12 mouse cellular contexts compared by ENCODE assay signal in the genomic region with DNA sequence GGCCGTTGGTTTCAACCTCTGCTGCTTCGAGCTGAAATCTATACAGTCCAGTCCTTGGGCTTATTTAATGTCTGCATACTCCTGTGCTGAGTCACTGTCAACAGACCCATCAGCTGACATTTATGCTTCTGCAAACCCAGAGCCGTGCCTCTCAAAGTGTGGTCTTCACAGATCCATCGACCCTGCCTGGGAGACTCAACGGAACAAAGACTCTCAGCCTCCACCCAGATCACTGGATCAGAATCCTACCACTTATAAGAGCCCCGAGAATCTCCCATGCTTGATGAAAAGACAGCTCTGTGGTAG. TPM values are rescaled to one million over a fixed set of nuclear protein-coding genes. Genes with fewer than 3 reads are reported as not detected.
DNase-seq lines count a peak whose midpoint lies in the region; ATAC-seq and TF ChIP-seq lines count a peak whose summit lies in the region.
"Had no signal": no experiment of that assay in that cellular context is flagged by ENCODE, and none has a peak within 500 bp of the region (broad histone marks: within the 10 kb centered on the region; RNA-seq: fewer than 3 reads in every experiment).

No protein-coding gene starts in this region.

- H3K36me3 ChIP-seq in heart, embryonic 13.5 days = no peaks in the 10 kb centered on the region
- H3K36me3 ChIP-seq in liver, embryonic 13.5 days = no peaks in the 10 kb centered on the region
- H3K36me3 ChIP-seq in liver, embryonic 11.5 days (ENCODE audit: control insufficient read depth, insufficient read depth, low read length) = no peaks in the 10 kb centered on the region
- no peaks in the 10 kb centered on the region for H3K36me3 ChIP-seq in midbrain, postnatal 0 days (ENCODE audit: insufficient read depth, low read length)
- H3K36me3 ChIP-seq: hindbrain, embryonic 15.5 days had no signal

- no peak overlapping the region for H3K4me3 ChIP-seq in heart, embryonic 13.5 days
- no peak overlapping the region for H3K4me3 ChIP-seq in liver, embryonic 13.5 days (replicated peaks)
- H3K4me3 ChIP-seq in liver, embryonic 11.5 days (ENCODE audit: low read depth, low read length) = no peak overlapping the region
- no peak overlapping the region for H3K4me3 ChIP-seq in midbrain, postnatal 0 days (ENCODE audit: low read depth, low read length)
- H3K4me3 ChIP-seq: hindbrain, embryonic 15.5 days had no signal

- no peak for DNase-seq in heart, postnatal 4 days
- DNase-seq in liver, embryonic 13.5 days = no peak
- no peak for DNase-seq in liver, embryonic 11.5 days (ENCODE audit: low spot score)
- DNase-seq in MN1 (ENCODE audit: low spot score) = peak; percentile 42
- DNase-seq in midbrain, postnatal 0 days (ENCODE audit: low spot score) = no peak
- DNase-seq in frontal cortex, postnatal 10 days (ENCODE audit: low spot score in 2 of 2) = no peak
- DNase-seq: forebrain, postnatal 0 days had no signal

- ATAC-seq in heart, embryonic 13.5 days (ENCODE audit: extremely low read depth, insufficient number of reproducible peaks, low FRiP score, low TSS enrichment) = no peak
- no peak for ATAC-seq in liver, embryonic 13.5 days (ENCODE audit: low read depth)
- no peak for ATAC-seq in liver, embryonic 11.5 days (replicated peaks; ENCODE audit: low FRiP score)
- no peak for ATAC-seq in midbrain, postnatal 0 days (ENCODE audit: low FRiP score)
- ATAC-seq in activated CD4-positive, CD25-positive, alpha-beta regulatory T cell, adult 4 months = no peak
- ATAC-seq: forebrain, postnatal 0 days had no signal

- no peaks in the 10 kb centered on the region for H3K9me3 ChIP-seq in heart, embryonic 13.5 days
- no peaks in the 10 kb centered on the region for H3K9me3 ChIP-seq in liver, embryonic 13.5 days (replicated peaks)
- H3K9me3 ChIP-seq in liver, embryonic 11.5 days (ENCODE audit: control insufficient read depth, low read length) = no peaks in the 10 kb centered on the region
- no peaks in the 10 kb centered on the region for H3K9me3 ChIP-seq in midbrain, postnatal 0 days (ENCODE audit: low read length)
- H3K9me3 ChIP-seq: hindbrain, embryonic 15.5 days had no signal

- no peak for TF ChIP-seq CTCF in midbrain, postnatal 0 days (IDR thresholded peaks at IDR 0.05)

- H3K27me3 ChIP-seq in heart, embryonic 13.5 days (replicated peaks) = no peaks in the 10 kb centered on the region
- no peaks in the 10 kb centered on the region for H3K27me3 ChIP-seq in liver, embryonic 13.5 days
- H3K27me3 ChIP-seq in liver, embryonic 11.5 days (replicated peaks; ENCODE audit: control insufficient read depth, insufficient read depth, low read length) = 0 out of 2 replicates have a peak, but pooled peaks cover 3% of the 10 kb centered on the region
- H3K27me3 ChIP-seq in midbrain, postnatal 0 days (ENCODE audit: insufficient read depth, low read length) = no peaks in the 10 kb centered on the region
- H3K27me3 ChIP-seq: hindbrain, embryonic 15.5 days had no signal

- peaks cover 83% of the 10 kb centered on the region for H3K4me1 ChIP-seq in heart, embryonic 13.5 days
- H3K4me1 ChIP-seq in liver, embryonic 13.5 days (replicated peaks) = peaks cover 88% of the 10 kb centered on the region
- H3K4me1 ChIP-seq in liver, embryonic 11.5 days (replicated peaks; ENCODE audit: control insufficient read depth, insufficient read depth, low read length) = peaks cover 46% of the 10 kb centered on the region
- H3K4me1 ChIP-seq in midbrain, postnatal 0 days (ENCODE audit: insufficient read depth, low read length) = peaks cover 9% of the 10 kb centered on the region; the same call in 1 of the 2 replicates

- H3K9ac ChIP-seq in heart, embryonic 13.5 days = no peak overlapping the region; the same call in 1 of the 2 replicates
- H3K9ac ChIP-seq in liver, embryonic 13.5 days = 0 out of 2 replicates have a peak overlapping the region, but pooled peaks have one; percentile 37
- H3K9ac ChIP-seq in liver, embryonic 11.5 days (ENCODE audit: low read depth, low read length) = no peak overlapping the region
- peak overlapping the region; percentile 8; the same call in 1 of the 2 replicates for H3K9ac ChIP-seq in midbrain, postnatal 0 days (replicated peaks; ENCODE audit: low read length, poor library complexity, severe bottlenecking)
- H3K9ac ChIP-seq: forebrain, postnatal 0 days; hindbrain, embryonic 15.5 days had no signal

- WGBS in heart, embryonic 13.5 days = 38% methylated on average over 6 of the region's 6 CpGs
- WGBS in liver, embryonic 13.5 days (ENCODE audit: insufficient replicate concordance) = 33% methylated on average over 6 of the region's 6 CpGs
- WGBS in liver, embryonic 11.5 days = 52% methylated on average over 6 of the region's 6 CpGs
- 74% methylated on average over 6 of the region's 6 CpGs for WGBS in midbrain, postnatal 0 days

- H3K27ac ChIP-seq in heart, embryonic 13.5 days (replicated peaks) = peak overlapping the region; percentile 54
- peak overlapping the region; percentile 4; the same call in 1 of the 2 replicates for H3K27ac ChIP-seq in liver, embryonic 13.5 days
- no peak overlapping the region for H3K27ac ChIP-seq in liver, embryonic 11.5 days (ENCODE audit: low read depth, low read length)
- H3K27ac ChIP-seq in midbrain, postnatal 0 days (ENCODE audit: low read depth, low read length) = no peak overlapping the region
- H3K27ac ChIP-seq: hindbrain, embryonic 15.5 days had no signal

- no peak overlapping the region for H3K4me2 ChIP-seq in heart, embryonic 13.5 days
- H3K4me2 ChIP-seq in liver, embryonic 13.5 days = no peak overlapping the region
- no peak overlapping the region for H3K4me2 ChIP-seq in liver, embryonic 11.5 days
- no peak overlapping the region for H3K4me2 ChIP-seq in midbrain, postnatal 0 days (ENCODE audit: low read depth, low read length, poor library complexity, severe bottlenecking)
- H3K4me2 ChIP-seq: hindbrain, embryonic 15.5 days had no signal

RNA-seq across cellular contexts. Expression of a gene that starts 11.8 kb away (rescaled TPM):
- polyA plus RNA-seq in heart, embryonic 13.5 days (2015; fragmentation: Nextera tagmentation; extraction: Ambion mirVana) = not detected in 2 replicates
- total RNA-seq in heart, postnatal 4 days (2021) = not detected
- not detected in 2 replicates for polyA plus RNA-seq in liver, embryonic 13.5 days (2015; fragmentation: Nextera tagmentation; extraction: Ambion mirVana)
- polyA plus RNA-seq in liver, embryonic 11.5 days (2014; fragmentation: Nextera tagmentation; extraction: Ambion mirVana) = not detected in 2 replicates
- 0.14 TPM in 1 of 2 replicates, not detected in the other for total RNA-seq in midbrain, postnatal 0 days (2014; rRNA removed)
- polyA plus RNA-seq in midbrain, postnatal 0 days (2015; fragmentation: Nextera tagmentation; extraction: Ambion mirVana) = not detected in 2 replicates
- polyA plus RNA-seq in activated CD4-positive, CD25-positive, alpha-beta regulatory T cell, adult 4 months (2017; shearing (Covaris generic)) = not detected
- total RNA-seq: layer of hippocampus, adult 18-20 months had no signal
- polyA plus RNA-seq: forebrain, postnatal 0 days; hindbrain, embryonic 15.5 days; limb, embryonic 14.5 days had no signal

RNA-seq across cellular contexts. Expression of a gene that starts 11.9 kb away (rescaled TPM):
- not detected in 2 replicates for polyA plus RNA-seq in heart, embryonic 13.5 days (2015; fragmentation: Nextera tagmentation; extraction: Ambion mirVana)
- total RNA-seq in heart, postnatal 4 days (2021) = not detected
- polyA plus RNA-seq in liver, embryonic 13.5 days (2015; fragmentation: Nextera tagmentation; extraction: Ambion mirVana) = not detected in 2 replicates
- not detected in 2 replicates for polyA plus RNA-seq in liver, embryonic 11.5 days (2014; fragmentation: Nextera tagmentation; extraction: Ambion mirVana)
- not detected in 2 replicates for total RNA-seq in midbrain, postnatal 0 days (2014; rRNA removed)
- polyA plus RNA-seq in midbrain, postnatal 0 days (2015; fragmentation: Nextera tagmentation; extraction: Ambion mirVana) = 0.27 and 0.33 TPM in 2 replicates
- polyA plus RNA-seq in activated CD4-positive, CD25-positive, alpha-beta regulatory T cell, adult 4 months (2017; shearing (Covaris generic)) = 1 to 10 TPM in 1 of 2 experiments, under 1 TPM in 1; 0.38 to 3.9 TPM
- total RNA-seq: layer of hippocampus, adult 18-20 months had no signal
- polyA plus RNA-seq: limb, embryonic 14.5 days had no signal

Comparison
In these comparisons a context has a peak if more than half of its experiments do, and no peak if none do; other contexts are left out.
1. H3K27ac ChIP-seq: peak in heart, embryonic 13.5 days (single experiment) and liver, embryonic 13.5 days (single experiment); none in liver, embryonic 11.5 days (single experiment) and midbrain, postnatal 0 days (single experiment).
2. H3K9ac ChIP-seq: peak in liver, embryonic 13.5 days (single experiment) and midbrain, postnatal 0 days (single experiment); none in heart, embryonic 13.5 days (single experiment) and liver, embryonic 11.5 days (single experiment).